Mouse (Mus musculus): ENCODE data around the gene Hdac4. TPM values are rescaled to one million over a fixed set of nuclear protein-coding genes. Genes with fewer than 3 reads are reported as not detected.
A peak's percentile ranks its signal among the peaks of the same experiment; 100 is the strongest.

Hdac4 gene
- total RNA-seq, 2 experiments from 2014 or later = 35.4 to 36.2 TPM

GRCm38 (mm10) chr1:92045671-92046070, 149.8 kb downstream of the Hdac4 start:
- DNase-seq = no peak
- intact Hi-C loops (cut with DNase I) = no loop called here

- intact Hi-C loops (cut with DNase I) = no loop called here
- DNase-seq = no peak
Measured at GRCm38 (mm10) chr1:92044868-92045267, 150.6 kb downstream of the Hdac4 start.

GRCm38 (mm10) chr1:92043989-92044388, 151.5 kb downstream of the Hdac4 start:
- DNase-seq = peak in 1 of 2 experiments; percentile 28
- intact Hi-C loops (cut with DNase I) = no loop called here

GRCm38 (mm10) chr1:92042126-92042525, 153.4 kb downstream of the Hdac4 start:
- intact Hi-C loops (cut with DNase I) = no loop called here

GRCm38 (mm10) chr1:92041290-92041689, 154.2 kb downstream of the Hdac4 start:
- no peak for DNase-seq

More at GRCm38 (mm10) chr1:92042126-92042525, 153.4 kb downstream of the Hdac4 start:
- DNase-seq = no peak

DNA sequence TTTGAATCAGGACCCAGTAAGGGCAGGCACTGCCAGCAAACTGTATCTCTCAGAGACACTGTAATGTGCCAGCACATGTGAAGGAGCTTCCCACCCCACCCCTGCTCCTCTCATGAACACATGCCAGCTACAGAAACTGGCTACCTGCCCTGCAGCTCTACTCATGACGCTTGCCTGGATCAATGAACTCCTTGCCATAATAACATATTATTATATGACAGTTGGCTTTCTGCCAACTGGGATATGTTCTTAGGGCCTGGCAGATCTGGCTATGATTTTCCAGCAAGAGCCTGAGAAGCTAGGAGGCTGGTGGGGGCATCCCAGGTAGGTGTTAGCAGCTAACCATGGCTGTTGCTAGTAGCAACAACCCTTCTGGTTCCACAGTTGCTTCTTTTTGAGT, 156.8 kb downstream of the Hdac4 start:
- DNase-seq = no peak
- intact Hi-C loops (cut with DNase I) = no loop called here

More at GRCm38 (mm10) chr1:92041290-92041689, 154.2 kb downstream of the Hdac4 start:
- intact Hi-C loops (cut with DNase I) = no loop called here

DNA sequence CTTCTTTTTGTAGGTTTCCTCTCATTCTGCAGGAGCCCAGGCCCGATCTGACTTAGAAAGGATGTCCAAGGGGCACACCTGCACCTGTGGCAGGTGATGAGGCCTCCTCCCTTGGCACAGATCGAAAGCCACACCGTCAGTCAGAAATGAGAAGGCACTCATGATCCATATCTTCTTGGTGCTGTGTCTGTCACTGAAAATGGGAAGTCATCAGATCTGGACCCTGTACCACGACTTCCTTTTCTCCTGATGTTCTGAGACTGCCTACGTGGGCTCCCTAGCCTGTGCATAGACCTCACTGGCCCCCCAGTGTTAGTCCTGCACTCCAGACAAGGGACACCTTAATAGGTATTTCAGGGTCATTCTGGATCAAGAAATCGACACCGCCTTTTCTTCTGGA, 158.5 kb downstream of the Hdac4 start:
- intact Hi-C loops (cut with DNase I) = no loop called here

DNA sequence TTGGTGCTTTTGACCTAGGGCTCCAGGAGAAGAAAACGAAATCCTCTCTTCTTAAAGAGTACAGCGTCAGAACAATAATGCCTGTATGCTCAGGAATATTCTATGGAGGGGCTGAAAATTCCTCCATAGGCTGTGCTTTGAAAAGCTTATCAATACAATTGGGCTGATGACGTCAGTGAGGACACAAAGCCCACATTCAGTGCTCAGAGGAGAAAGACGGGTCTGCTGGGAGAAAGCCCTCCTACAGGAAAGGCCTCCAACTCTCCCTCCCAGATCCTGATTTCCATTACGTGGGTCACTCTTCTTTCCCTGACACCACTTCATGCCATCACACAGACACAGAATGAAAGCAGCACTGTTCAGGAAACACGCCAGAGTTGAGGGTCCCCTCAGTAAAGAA, 159.7 kb downstream of the Hdac4 start:
- DNase-seq = no peak
- intact Hi-C loops (cut with DNase I) = no loop called here

More for the DNA sequence above, 158.5 kb downstream of the Hdac4 start:
- no peak for DNase-seq

GRCm38 (mm10) chr1:92034247-92034646, 161.3 kb downstream of the Hdac4 start:
- DNase-seq = no peak
- intact Hi-C loops (cut with DNase I) = loop anchor here (5.0 kb wide), 1 partner anchor 143 kb away; no protein-coding TSS in a partner anchor

- no peak for DNase-seq
- intact Hi-C loops (cut with DNase I) = loop anchor here (5.0 kb wide), 1 partner anchor 144 kb away; no protein-coding TSS in a partner anchor
Measured at GRCm38 (mm10) chr1:92033463-92033862, 162.0 kb downstream of the Hdac4 start.

DNA sequence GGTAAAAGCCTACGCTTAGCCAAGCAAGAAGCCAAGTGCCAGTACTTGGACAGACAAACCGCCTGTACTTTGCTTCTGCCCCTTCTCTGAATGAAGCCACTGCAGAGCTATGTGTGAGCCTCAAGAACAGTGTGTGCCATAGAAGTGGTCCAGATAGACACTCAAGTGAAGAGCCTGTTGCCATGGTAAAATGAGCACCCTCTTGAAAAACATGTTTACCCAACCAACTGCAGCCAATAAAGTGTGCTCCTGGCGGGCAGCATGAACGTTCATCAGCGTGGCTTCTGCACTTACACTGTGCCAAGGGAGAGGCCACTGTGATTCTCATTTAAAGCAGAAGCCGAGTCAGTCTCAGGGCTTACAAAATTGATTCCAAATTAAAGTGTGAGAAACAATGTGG, 165.0 kb downstream of the Hdac4 start:
- intact Hi-C loops (cut with DNase I) = loop anchor here (5.0 kb wide), 1 partner anchor 147 kb away; no protein-coding TSS in a partner anchor
- DNase-seq = peak in 1 of 2 experiments; percentile 31

DNA sequence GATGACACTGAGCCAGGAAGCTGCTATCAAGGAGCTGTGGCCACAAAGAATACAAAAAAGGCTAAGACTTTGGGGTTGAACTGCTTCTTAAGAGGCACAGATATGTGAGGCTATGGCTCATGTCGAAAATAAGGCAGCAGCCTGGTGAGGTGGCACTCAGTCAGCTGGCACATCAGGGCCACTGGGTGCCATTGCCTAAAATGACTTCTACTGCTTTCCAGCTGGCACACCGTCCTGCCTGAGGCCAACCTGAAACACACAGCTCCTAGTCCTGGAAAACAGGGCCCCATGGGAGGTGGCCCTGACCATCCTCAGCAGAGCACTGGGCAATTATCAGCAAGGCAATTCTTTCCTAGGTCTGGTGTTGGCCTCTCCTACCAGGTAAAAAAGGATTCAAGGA, 167.3 kb downstream of the Hdac4 start:
- intact Hi-C loops (cut with DNase I) = no loop called here
- DNase-seq = peak; percentile 31 to 66

DNA sequence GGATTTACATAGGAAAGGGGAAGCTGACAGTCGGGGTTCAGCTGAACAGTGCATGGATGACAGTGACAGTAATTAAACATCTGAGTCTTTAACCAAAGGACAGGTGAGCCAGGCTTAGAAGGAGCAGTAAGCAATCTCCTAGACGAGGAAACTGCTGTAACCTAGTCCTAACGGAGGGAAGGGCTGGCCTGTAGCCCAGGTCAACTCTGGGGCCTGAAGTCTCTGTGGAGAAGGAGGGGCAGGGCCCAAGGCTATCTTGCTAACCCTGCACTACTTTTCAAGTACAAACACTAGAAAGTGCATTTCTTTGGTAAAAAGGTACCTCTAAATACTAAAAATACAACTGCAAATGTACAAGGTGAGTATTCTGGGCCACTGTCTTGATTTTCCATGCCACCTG, 169.1 kb downstream of the Hdac4 start:
- intact Hi-C loops (cut with DNase I) = no loop called here
- no peak for DNase-seq

DNA sequence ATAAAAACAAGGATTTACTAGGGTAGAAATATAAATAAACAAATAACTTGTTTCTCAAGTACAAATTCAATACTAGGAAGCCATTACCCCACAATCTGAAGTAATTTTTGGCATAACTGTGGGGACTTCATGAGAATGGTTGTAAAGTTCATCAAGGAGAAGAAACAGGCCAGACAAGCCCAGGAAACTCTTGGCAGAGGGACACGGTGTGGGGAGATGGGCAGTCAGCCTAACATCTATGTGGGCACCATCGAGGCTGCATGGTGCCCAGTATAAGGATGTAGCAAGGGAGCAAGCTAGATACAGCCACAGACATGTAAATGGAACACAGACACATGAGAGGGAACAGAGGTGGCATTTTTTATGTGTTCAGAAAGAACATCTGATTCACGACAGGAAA, 171.6 kb downstream of the Hdac4 start:
- DNase-seq = no peak
- intact Hi-C loops (cut with DNase I) = no loop called here

DNA sequence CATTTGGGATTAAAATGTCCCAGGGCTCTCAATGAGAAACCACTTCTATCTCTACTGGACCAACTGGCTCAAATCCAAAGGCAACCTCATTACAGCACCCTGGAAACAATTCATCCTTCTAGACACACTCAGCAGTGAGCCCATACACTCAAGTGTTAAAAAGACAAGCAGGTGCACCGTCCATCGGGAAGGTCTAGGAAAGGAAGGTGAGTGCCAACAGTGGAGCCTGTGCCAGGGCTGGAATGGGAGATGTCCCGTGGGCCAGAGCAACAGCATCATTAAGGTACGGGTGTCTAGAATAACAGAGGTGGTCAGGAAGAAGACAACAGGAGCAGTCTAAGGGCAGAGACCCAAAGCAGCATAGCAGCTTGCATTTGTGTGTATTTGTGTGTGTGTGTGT, 173.5 kb downstream of the Hdac4 start:
- DNase-seq = no peak
- intact Hi-C loops (cut with DNase I) = no loop called here

DNA sequence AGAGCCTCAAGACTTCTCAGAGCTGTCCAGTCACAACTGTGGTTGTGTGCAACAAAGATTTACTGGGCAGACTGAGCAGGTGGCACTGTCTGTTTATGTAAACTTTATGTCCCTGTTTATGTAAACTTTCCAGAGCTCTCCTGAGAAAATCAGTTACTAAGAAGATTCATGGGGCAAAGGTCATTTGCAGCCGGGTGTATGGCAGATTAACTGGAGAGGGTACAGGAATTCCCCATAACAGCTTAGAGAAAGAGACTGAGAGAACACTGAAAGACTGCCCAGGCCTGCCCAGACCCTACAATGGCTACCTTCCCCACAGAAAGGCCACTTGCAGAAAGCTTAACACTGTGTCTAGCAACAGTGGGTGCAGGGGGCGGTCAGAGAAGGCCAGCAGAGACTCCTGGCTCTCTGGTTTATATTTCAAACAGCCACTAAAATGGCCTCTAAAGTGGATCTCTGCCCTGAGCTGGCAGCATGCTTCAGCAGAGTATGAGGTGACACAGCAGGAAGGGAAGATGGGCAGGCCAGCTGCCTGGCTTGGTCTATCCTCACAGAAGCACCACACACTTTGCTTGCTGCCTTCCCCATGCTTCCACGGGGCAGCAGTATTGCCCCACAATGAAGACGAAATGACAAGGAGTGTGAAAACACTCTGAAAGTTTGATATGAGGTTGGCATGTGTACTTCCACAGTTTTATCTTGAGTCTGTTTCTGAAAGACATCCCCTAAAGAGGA, 179.4 kb downstream of the Hdac4 start:
- DNase-seq = peak in 1 of 2 experiments; percentile 32
- intact Hi-C loops (cut with DNase I) = loop anchor here (2.0 kb wide), 1 partner anchor 345 kb away; no protein-coding TSS in a partner anchor

DNA sequence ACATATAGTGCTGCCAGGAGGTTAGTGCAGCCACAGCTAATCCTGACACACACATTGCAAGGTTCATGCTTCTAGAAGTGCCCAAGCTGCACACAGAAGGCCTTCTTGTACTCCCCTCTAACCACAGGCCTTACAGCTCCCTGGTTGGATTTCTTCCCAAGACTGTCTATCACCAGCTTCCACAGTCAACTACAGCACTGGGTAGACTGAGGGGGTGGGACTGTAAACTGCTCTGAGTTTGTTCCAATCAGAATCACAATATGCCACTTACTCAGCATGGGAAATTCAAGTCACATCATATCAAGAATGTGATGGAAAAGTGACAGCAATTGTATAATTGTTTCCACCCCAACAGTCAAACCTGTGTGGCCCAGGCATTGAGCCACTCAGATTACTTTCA, 180.2 kb downstream of the Hdac4 start:
- DNase-seq = no peak
- intact Hi-C loops (cut with DNase I) = loop anchor here (2.0 kb wide), 1 partner anchor 346 kb away; no protein-coding TSS in a partner anchor

GRCm38 (mm10) chr1:92014496-92014895, 181.0 kb downstream of the Hdac4 start:
- intact Hi-C loops (cut with DNase I) = loop anchor here (2.0 kb wide), 1 partner anchor 346 kb away; no protein-coding TSS in a partner anchor
- DNase-seq = no peak

GRCm38 (mm10) chr1:92006666-92007065, 188.8 kb downstream of the Hdac4 start:
- DNase-seq = no peak
- intact Hi-C loops (cut with DNase I) = no loop called here

DNA sequence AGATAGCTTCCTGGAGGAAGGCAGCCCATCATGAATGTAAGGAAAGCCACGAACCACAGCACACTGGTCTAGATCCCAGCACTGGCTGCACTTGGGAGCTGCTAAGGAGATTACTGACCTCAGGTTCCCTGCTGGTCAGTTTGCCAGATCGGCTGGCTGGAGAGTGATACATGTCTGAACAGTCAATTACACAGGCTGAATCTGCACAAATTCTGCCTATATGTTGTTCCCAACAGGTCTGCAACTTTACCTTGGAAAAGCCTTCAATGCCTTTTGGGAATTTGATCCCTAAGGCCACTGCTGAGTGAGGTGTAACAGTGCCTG, 189.9 kb downstream of the Hdac4 start:
- peak in 1 of 2 experiments; percentile 12 for DNase-seq
- intact Hi-C loops (cut with DNase I) = no loop called here

- DNase-seq = no peak
- intact Hi-C loops (cut with DNase I) = no loop called here
Measured at GRCm38 (mm10) chr1:92004906-92005616, 190.4 kb downstream of the Hdac4 start.

DNA sequence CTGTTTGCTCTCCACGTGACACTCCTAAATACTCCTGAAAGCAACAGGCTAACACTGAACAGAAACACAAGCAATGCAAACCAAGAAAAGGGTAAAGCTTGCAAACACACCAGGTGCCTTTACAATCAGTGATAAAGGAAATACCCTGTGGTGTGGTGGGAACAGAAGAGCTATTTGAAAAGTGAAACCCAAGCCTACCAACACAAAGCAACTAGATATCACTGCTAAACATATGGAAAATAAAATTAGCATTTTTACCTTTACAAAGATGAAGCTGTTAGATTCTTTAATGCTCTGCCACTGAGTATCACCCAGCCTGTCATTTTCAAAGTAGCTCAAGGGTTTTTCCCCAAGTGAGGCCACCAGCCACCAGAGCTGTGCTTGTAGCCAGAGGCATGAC, 191.4 kb downstream of the Hdac4 start:
- DNase-seq = no peak
- intact Hi-C loops (cut with DNase I) = no loop called here
